Mouse (Mus musculus): ENCODE results near the gene Syncrip.
"Not testable (repeated sequence)": the region's sequence is repeated elsewhere in the genome, so short reads cannot be mapped to it uniquely, and the experiment has no call there.

The Syncrip gene

DNA sequence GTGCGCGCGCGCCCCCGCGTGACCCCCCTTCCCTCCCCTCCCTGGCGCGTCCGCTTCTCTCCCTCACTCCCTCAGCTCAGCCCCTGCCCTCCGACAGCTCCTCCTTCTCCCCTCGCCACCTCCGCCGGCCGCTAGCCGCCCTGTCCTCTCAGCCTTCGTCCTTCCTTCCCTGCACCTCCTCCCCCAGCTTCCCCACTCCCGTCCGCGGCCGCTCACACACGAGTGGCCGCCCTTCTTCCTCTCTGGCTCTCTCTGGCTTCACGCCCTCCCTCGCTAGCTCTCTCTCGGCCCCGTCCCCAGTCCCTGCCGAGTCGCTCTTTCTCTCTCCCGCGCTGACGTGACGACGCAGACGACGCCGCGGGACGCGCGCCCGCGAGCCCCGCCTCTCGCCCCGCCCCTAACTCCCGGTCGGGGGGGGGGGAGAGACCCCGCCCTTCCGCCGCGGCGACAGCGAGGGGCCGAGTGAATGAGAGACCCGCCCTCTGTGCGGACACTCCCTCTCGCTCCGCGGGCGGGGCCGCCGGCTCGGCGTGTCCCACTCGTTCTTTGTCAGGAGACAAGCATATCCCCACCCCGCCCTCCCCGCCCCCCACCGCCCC lies at the start of gene Syncrip:
Gene Syncrip, minus strand, starts transcription at position 345 of the 599 bp plus-strand sequence.
- not testable (repeated sequence) for DNase-seq (ENCODE audit: extremely low read depth, low read depth, low spot score)

DNA sequence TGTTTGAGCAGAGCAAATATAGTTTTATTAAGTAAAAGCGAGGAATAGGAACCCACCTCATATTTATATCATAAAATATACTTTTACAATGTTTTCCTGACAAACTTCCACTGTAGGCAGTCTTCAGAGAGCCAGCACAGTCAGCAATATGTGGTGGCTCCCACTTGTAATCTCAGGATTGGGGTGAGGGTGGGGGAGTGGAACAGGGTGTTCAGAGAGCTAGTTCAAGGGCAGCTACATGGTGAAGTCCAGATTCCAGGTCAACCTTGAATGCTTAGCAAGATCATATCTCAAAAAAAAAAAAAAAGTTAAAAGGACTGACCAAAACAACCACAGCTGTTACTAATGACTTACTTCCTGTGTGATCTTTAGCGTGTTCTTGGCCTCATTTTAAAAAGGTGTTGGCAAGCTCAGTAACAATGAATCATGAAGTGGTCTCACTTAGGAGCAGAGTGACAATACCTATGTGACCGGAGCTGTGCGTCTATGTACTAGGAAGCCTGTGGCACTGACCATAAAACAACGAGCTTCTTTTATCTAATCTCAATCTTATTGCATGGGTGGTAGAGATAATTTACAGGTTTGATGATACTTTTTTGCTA lies 47.7 kb upstream of the Syncrip start:
- no peak for DNase-seq (ENCODE audit: extremely low read depth, low read depth, low spot score)

DNA sequence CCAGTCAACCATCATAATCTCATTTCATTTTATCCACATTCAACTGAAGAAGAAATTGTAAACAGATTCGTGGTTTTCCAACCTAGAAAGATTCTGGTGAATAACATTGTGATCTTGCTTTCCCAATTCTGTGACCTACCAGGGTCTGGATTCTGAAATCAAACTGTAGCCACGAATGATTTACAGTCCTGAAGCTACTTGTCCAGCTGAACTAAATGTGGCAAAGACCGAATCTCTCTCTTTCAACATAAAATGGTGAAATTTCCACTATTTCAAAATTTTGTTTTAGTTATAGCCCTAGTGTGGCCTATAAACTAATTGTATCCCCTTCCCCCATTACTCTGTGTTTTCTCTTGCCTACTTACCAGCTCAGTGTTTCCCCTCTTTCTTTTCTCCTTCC lies 47.2 kb upstream of the Syncrip start:
- DNase-seq (ENCODE audit: extremely low read depth, low read depth, low spot score) = no peak

DNA sequence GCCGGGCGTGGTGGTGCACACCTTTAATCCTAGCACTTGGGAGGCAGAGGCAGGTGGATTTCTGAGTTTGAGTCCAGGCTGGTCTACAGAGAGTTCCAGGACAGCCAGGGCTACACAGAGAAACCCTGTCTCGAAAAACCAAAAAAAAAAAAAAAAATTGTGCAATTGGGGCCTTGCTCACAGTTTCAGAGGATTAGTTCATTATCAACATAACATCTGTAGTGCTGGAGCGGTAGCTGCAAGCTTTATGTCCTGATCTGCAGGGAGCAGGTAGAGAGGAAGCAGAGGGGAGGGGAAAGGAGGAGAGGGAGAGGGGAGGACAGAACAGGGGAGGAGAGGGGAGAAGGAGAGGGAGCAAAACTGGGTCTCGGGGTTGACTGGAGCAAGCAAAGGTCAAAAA lies 46.4 kb upstream of the Syncrip start:
- DNase-seq (ENCODE audit: extremely low read depth, low read depth, low spot score) = no peak

DNA sequence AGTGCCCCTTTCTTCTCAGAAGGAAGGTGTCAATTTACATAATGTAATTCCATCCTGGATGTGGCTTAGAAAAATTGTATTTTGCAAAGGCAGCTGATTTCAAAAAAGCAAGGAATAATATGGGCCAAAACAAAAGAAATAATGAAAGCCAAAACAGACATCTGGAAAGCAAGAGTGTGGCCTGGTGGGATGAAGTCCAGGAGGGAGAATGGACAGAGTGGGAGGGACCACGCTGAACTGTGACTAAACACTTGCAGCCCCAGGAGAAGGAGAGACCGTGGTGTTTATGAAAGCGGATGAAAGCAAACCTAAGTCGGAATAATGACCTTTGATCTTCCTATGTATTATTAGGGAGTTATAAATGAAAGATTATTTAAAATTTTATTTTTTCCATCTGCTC lies 45.6 kb upstream of the Syncrip start:
- DNase-seq (ENCODE audit: extremely low read depth, low read depth, low spot score) = no peak

DNA sequence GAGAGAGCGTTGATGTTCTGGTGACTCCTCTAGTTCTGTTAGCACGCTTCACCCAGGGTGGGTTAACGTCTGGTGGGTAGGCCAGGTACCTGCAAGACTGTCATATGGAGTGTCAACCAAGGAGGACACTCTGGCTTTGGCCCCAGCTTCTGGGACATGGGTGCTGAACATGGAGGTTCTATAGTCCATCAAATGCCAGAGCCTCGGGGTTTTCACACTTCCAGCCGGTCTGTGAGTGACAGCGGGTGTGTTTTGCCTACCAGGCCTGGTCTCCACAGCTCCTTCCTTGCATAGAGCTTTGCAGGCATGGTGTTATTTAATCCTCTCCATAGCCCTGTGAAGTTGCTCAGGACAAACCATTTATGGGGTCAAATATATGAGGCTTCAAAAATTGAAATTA lies 43.0 kb upstream of the Syncrip start:
- no peak for DNase-seq (ENCODE audit: extremely low read depth, low read depth, low spot score)

DNA sequence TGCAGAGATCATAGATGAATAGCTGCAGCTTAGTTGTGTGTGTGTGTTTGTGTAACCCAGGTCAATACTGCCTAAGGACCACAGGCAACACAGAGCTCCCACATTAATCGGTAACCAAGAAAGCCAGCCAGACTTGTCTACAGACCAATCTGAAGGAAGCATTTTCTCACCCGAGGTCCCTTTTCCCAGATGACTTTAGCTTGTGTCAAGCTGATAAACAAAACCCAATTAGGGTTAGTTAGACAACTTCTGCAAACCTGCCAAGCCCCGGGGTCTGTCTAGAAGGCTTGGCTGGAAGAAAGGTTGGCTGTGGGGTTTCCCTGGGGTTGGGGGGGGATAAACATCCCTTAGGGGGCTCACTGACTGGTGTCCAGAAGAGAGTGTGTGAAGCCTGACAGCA lies 42.4 kb upstream of the Syncrip start:
- DNase-seq (ENCODE audit: extremely low read depth, low read depth, low spot score) = no peak

DNA sequence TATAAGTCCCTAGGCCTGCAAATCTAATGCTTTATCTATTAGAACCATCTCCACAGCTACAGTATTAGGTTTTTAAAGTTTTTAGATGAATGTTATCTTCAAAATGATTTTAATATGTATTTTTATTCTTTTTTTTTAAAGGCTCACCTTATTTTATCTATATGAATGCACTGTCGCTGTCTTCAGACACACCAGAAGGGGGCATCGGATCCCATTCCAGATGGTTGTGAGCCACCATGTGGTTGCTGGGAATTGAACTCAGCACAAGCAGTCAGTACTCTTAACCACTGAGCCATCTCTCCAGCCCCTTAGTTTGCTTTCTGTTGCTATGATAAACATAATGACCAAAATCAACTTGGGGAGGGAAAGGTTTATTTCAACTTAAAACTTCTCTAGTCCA lies 42.0 kb upstream of the Syncrip start:
- DNase-seq (ENCODE audit: extremely low read depth, low read depth, low spot score) = no peak

DNA sequence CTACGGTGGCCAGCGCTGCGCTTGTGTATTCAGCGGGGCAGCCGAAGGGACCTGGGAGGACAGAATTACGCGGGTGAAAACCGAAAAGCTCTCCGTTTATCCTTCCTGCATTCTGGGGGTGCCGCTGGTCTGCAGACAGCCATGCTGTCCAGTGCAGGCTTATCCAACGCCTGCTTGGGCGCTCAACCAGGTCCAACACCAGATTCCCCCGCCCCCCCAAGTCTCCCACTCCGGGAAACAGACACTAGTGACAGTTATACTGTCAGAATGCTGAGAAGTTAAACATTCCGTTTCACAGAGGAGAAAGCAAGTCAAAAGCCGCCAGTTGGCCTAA lies 40.9 kb upstream of the Syncrip start:
- DNase-seq (ENCODE audit: extremely low read depth, low read depth, low spot score) = no peak

DNA sequence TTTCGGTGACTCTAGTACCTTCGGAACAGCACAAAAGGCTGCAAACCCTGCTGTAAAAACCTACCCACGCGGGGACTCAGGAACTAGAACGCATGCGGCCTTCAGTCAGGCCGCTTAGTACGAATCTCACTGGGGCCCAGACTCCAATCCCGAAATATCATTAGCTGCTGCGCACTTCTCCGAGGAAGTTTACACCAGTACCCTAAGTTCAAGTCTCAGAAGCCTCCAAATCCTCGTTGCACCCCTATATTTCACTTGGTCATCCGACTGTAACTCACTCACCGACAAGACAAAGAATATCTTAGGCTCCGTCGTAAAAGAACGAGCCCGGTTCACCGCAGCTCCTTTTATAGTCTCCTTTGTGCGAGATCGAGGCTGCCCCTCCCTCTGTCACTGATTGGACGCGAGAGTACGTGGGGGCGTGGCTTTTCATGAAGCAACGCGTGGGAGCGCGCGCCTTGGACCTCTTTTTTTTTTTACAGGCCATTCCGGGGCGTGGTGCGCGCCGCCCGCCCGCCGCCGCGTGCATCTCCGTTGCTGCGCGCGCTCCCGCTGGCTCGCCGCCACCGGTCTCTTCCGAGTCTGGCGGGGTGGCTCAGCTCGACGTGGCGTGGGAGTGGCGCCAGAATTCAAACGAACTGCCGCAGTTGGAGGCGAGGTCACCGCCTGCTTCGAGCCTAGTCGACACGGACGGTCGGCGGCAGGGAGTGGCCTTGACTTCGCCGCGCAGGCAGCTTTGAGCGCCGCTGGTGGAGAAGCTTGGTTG lies 40.4 kb upstream of the Syncrip start:
- no peak for DNase-seq (ENCODE audit: extremely low read depth, low read depth, low spot score)

DNA sequence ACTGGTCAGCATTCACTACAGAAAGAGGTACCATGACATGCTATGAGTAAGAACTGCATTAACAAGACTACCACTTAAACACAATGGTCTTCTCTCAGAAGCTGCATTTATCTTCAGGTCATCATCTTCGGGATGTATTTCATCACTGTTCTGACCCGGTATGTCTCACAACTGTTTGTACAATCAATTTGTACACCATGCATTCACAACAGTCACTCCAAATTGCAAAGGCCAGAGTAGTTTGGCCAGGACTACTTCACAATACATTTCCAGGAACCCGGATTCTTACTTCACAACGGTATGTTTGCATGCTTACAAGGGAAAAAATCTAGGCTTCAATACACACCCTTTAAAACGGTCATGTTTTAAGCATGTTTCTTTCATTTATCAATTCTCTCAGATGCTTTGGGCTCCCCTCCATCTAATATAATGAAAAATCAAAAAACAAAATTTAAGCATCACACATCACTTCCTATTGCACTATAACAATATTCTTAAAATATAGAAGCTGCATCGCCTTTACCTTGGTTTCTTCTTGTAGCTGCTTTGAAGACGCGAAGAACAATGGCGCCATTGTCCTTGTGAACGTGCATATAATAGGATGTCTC lies 39.7 kb upstream of the Syncrip start:
- DNase-seq (ENCODE audit: extremely low read depth, low read depth, low spot score) = no peak

DNA sequence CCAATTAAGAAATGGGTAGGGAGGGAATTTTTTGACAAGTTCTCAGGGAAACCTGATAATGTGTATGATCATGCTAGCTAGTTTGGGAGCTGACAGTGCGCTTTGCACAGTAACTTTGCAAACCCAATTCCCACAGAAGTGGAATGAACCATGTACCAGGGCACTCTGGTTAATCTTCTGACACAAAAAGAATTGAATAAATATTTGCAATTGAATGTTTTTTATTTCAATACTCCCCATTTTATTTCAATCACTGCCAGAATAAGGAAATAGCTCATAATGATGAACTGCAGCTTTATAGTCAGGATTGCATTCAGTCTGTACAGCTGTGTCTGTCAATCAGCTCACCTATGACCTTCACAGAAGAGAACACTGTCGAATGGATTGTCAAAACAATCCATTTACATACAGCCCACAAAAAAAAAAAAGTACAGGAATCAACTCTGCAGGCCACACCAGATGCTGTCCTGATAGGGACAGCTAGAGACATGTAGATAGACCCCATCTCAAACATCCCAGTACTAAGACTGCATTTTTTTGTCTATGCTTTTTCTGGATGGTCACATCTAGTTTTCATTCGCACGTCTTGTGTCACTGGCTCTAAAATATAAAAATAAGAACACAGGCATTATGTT lies 38.6 kb upstream of the Syncrip start:
- no peak for DNase-seq (ENCODE audit: extremely low read depth, low read depth, low spot score)

DNA sequence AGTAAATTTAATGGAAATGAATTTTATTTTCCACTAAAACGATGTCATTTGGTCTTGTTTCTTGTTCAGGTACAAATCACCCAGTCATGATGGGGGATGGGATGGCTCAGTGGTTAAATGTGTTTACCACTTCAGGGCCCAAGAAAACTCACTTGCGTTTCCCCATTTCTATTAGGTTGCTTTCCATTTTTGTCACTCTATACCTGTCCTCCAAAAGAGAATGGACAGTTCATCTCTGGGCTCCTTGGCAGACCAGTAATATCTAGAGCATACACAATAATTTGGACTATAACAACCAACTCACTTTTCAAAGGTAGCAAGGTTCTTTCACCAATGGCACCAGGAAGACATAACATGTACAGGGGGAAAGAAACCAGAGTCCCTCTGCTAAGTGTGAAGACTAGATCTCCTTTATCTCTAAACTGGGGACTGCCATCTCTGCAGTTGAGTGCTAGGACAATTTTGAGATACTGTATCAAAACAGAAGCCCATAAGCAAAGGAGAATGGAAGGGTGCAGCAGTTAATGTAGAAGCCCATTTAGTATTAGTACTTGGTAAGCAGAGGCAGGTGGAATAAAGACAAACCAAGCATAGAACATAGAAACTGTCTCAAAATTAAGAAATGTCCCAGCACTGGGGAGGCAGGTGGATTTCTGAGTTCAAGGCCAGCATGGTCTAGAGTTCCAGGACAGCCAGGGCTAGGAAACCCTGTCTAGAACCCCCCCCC lies 37.9 kb upstream of the Syncrip start:
- DNase-seq (ENCODE audit: extremely low read depth, low read depth, low spot score) = no peak

DNA sequence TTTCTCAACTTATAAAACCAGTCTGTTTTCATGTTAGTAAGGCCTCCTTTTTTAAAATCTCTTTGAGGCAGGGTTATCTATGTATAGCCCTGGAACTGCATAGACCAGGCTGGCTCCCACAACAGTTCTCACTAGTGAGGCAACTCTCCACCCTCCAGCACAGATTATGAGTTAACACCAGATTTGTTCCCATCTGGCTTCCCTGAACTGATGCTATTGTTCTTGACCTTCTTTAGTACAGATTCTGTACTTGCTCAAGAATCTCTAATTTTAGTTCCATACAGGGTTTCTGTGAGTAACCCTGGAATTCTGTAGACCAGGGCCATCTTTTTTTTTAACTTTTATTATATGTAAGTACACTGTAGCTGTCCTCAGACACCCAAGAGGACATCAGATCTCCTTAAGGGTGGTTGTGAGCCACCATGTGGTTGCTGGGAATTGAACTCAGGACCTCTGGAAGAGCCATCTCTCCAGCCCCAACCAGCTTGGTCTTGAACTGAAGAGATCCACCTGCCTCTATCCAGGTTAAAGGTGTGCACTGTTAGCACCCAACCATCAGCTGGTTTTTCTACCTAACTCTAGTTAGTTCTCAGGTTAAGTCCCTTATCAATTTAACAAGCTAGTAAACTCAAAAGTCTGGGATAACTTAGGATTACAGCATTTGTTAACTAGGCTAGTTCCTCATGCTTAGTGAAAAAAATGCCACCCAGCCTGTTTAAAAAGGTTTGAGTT lies 37.2 kb upstream of the Syncrip start:
- DNase-seq (ENCODE audit: extremely low read depth, low read depth, low spot score) = no peak

DNA sequence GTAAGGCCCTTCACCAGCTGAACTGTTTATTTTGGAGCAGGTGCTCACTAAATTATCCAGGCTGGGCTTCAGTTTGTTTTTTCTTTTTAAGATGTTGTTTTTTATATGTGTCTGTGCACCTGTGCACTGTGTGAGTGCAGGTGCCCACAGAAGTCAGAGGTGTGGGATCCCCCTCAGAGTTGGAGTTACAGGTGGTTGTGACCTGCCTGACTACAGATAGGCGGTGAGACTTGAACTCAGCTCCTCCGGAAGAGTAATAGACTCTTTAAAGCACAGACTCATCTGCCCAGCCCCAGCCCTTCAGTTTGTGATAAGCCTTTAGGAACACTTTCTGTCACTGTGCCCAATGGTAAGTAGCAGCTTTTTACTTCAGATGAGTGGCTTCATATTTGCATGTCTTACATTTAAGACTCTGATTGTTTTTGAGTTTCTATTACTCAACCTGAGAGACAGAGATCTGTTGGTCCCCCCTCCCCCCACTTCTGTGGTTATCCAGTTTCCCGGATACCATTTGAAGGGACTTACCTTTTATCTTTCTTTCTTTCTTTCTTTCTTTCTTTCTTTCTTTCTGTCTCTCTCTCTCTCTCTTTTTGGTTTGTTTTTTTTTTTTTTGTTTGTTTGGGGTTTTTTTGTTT lies 34.1 kb upstream of the Syncrip start:
- no peak for DNase-seq (ENCODE audit: extremely low read depth, low read depth, low spot score)

DNA sequence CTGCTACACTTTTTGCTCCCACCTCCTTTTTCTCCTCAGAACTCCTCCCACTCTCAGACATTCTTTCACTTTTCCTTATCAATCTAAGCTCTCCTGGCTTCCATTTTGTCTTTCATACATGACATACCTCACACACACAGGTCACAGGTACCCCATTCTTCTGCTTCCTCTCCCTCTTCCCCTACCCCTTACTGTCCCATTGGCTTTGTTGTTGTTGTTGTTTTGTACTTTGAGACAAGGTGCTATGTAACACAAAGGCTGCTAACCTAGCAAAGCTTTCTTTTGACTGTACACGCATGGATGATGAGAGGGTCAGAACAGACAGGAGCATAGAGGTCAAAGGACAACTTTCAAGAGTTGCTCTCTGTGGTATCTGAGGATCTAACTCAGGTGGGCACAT lies 33.2 kb upstream of the Syncrip start:
- no peak for DNase-seq (ENCODE audit: extremely low read depth, low read depth, low spot score)

DNA sequence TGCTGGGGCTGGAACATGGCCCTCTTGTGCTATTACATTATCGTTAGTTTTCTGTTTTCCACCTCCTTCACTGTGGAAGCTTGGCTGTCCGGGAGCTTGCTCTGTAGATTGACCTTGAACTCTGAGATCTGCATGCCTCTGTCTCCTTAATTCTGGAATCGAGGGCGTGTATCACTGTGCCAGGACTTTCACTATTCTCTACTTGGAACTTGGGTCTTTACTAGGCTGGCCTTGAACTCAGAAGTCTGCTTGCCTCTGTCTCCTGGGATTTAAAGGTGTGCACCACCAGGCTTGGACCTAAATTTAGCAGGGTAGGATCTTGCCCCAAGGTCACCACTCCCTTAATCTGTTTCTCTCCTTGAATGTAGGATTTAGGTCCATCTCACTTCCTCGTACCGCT lies 19.5 kb upstream of the Syncrip start:
- DNase-seq (ENCODE audit: extremely low read depth, low read depth, low spot score) = no peak

DNA sequence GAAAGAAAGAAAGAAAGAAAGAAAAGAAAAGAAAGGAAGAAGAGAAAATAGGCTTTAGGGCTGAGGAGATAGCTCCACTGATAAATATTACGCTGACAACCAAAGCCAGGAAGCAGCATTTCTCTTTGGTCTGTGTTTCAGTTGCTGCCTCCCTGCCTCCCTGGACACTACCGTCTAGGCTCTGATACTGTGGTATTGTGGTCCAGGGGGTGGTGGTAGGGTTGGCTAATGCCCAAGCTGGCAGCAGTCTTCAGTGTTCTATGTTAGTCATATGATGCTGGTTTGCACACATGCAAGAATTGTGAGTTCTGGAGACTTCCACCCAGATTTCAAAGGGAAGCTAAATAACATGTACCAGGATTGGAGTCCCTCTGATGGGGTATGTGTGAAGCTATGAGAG lies 17.7 kb upstream of the Syncrip start:
- DNase-seq (ENCODE audit: extremely low read depth, low read depth, low spot score) = no peak

DNA sequence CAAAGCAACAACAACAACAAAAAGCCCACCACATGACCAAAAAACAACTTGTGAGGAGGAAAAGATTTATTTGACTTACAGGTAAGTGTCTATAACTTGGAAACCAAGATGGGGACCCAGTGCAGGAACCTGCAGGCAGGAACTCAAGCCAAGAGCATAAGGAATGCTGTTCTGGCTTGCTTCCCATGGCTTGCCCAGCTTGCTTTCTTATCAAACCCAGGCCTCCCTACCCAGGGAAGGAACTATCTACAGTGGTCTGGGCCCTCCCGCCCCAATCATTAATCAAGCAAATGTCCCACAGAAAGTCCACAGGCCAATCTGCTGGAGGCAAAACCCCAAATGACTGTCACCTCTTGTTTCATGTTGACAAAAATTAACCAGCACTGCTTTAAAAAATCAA lies 10.1 kb upstream of the Syncrip start:
- no peak for DNase-seq (ENCODE audit: extremely low read depth, low read depth, low spot score)

DNA sequence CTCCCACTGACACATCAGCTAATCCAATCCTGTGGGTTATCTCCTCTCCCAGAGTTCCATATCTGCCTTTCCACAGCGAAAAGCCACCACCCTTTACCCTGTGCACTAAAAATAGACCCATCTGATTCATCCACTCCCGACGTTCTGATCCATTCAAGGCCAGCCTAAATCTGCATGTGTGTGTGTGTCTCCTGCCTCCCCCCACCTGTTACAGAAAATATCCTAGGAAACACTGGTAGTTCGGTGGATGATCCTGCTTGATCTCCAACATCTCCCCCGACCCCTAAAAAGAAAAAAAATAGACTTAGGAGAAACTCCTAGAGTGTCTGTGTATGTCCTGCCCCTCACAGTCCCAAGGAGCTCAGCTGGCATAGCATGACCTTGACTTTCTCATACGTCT lies 2.2 kb upstream of the Syncrip start:
- DNase-seq (ENCODE audit: extremely low read depth, low read depth, low spot score) = no peak
